Mouse (Mus musculus): ENCODE measurements around the gene Znrf1. TPM values are rescaled to one million over a fixed set of nuclear protein-coding genes. Genes with fewer than 3 reads are reported as not detected.
A peak's percentile ranks its signal among the peaks of the same experiment; 100 is the strongest.

Gene Znrf1
- polyA plus RNA-seq, 1 experiment, result 124 TPM

DNA sequence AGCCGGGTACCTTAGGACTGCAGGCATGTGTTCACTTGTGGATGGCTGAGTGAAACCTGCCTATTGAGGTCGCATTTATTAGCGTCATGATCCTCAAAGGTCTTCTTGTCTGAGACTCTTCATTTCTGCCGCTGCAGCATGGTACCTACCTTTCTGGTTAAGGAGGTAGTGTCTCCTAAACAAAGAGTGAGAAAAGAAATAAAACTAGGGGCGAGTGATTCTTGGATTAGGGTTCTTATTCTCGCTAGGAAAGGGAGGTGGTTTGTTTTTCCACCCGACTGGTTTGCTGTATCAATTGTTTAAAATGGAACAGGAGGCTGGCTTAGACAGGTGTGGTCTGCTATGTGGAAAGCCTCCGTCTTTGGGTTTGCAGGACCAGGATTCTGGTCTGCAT is 1.9 kb downstream of the Znrf1 start:
- Histone ChIP-seq H3K27ac (ENCODE audit: control insufficient read depth, insufficient read depth, low read depth, low read length, poor library complexity) (peak overlapping the region; percentile 96), H3K4me3 (replicated peaks; ENCODE audit: control insufficient read depth, low read depth, low read length) (peak overlapping the region; percentile 71), H3K4me1 (ENCODE audit: control insufficient read depth, insufficient read depth, low read length) (peaks cover 2% of the 10 kb centered on the region)
- TF ChIP-seq CTCF (IDR thresholded peaks at IDR 0.05; ENCODE audit: control insufficient read depth, insufficient read depth, low read length) (no peak), POLR2A (IDR thresholded peaks at IDR 0.05; ENCODE audit: borderline replicate concordance, control insufficient read depth, low read depth, low read length) (no peak)
- WGBS, result 3% methylated on average over 8 of the region's 8 CpGs

- peak overlapping the region; percentile 73 for H3K27ac ChIP-seq (ENCODE audit: control insufficient read depth, insufficient read depth, low read depth, low read length, poor library complexity)
- H3K4me1 ChIP-seq (ENCODE audit: control insufficient read depth, insufficient read depth, low read length), result peaks cover 2% of the 10 kb centered on the region
- H3K4me3 ChIP-seq (replicated peaks; ENCODE audit: control insufficient read depth, low read depth, low read length), result peak overlapping the region; percentile 71
- 2% methylated on average over 2 of the region's 2 CpGs for WGBS
- TF ChIP-seq CTCF (IDR thresholded peaks at IDR 0.05; ENCODE audit: control insufficient read depth, insufficient read depth, low read length) (no peak), POLR2A (IDR thresholded peaks at IDR 0.05; ENCODE audit: borderline replicate concordance, control insufficient read depth, low read depth, low read length) (no peak)
Observed at GRCm38 (mm10) chr8:111538194-111538593, 2.3 kb downstream of the Znrf1 start.

DNA sequence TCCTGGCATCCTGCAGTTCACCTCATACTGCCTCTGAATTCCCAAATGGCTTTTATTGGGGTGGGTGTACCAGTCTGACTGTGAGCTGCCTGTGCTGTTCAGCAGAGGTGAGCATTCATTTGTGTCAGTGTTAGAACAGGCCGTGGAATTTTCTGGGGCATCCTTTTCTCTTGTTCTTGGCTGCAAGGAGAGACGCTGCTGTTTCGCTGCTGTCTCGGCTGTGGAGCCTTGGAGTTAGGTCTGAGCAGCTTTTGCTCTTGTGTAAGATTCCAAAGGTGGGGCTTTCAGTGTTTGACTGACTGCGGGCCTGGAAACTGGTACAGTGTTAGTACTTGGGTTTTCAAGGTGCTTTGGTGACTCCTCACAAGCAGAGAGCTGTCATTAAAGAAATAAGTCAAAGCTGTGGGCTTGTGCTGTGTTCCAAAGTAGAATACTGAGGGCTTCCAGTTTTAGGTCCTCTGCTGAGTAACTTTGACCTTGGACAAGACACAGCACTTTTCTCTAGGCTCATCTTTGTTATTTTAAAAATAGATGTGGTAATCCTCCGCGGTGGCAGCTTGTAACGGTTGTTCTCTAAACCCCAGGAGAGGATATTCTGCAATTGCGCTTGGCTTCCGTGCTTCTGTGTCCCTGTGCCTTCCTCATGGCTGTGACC is 3.7 kb downstream of the Znrf1 start:
- Histone ChIP-seq H3K4me3 (replicated peaks; ENCODE audit: control insufficient read depth, low read depth, low read length) (peak overlapping the region; percentile 54), H3K27ac (ENCODE audit: control insufficient read depth, insufficient read depth, low read depth, low read length, poor library complexity) (peak overlapping the region; percentile 94), H3K4me1 (ENCODE audit: control insufficient read depth, insufficient read depth, low read length) (peaks cover 2% of the 10 kb centered on the region)
- 7% methylated on average over 10 of the region's 10 CpGs for WGBS
- no peak for TF ChIP-seq POLR2A (IDR thresholded peaks at IDR 0.05; ENCODE audit: borderline replicate concordance, control insufficient read depth, low read depth, low read length)
- no peak for TF ChIP-seq CTCF (IDR thresholded peaks at IDR 0.05; ENCODE audit: control insufficient read depth, insufficient read depth, low read length)

GRCm38 (mm10) chr8:111543712-111544380 is 7.9 kb downstream of the Znrf1 start:
- 72% methylated on average over 9 of the region's 9 CpGs for WGBS
- Histone ChIP-seq H3K4me3 (replicated peaks; ENCODE audit: control insufficient read depth, low read depth, low read length) (no peak overlapping the region), H3K4me1 (ENCODE audit: control insufficient read depth, insufficient read depth, low read length) (peaks cover 2% of the 10 kb centered on the region; the same call in 1 of the 2 replicates), H3K27ac (ENCODE audit: control insufficient read depth, insufficient read depth, low read depth, low read length, poor library complexity) (no peak overlapping the region)
- TF ChIP-seq CTCF (IDR thresholded peaks at IDR 0.05; ENCODE audit: control insufficient read depth, insufficient read depth, low read length) (no peak), POLR2A (IDR thresholded peaks at IDR 0.05; ENCODE audit: borderline replicate concordance, control insufficient read depth, low read depth, low read length) (no peak)

GRCm38 (mm10) chr8:111545406-111546156 is 9.7 kb downstream of the Znrf1 start:
- H3K4me1 ChIP-seq (ENCODE audit: control insufficient read depth, insufficient read depth, low read length), result no peaks in the 10 kb centered on the region; the same call in 1 of the 2 replicates
- no peak for TF ChIP-seq CTCF (IDR thresholded peaks at IDR 0.05; ENCODE audit: control insufficient read depth, insufficient read depth, low read length)
- TF ChIP-seq POLR2A (IDR thresholded peaks at IDR 0.05; ENCODE audit: borderline replicate concordance, control insufficient read depth, low read depth, low read length), result no peak
- H3K4me3 ChIP-seq (replicated peaks; ENCODE audit: control insufficient read depth, low read depth, low read length), result no peak overlapping the region
- no peak overlapping the region for H3K27ac ChIP-seq (ENCODE audit: control insufficient read depth, insufficient read depth, low read depth, low read length, poor library complexity)
- WGBS, result 42% methylated on average over 8 of the region's 8 CpGs

DNA sequence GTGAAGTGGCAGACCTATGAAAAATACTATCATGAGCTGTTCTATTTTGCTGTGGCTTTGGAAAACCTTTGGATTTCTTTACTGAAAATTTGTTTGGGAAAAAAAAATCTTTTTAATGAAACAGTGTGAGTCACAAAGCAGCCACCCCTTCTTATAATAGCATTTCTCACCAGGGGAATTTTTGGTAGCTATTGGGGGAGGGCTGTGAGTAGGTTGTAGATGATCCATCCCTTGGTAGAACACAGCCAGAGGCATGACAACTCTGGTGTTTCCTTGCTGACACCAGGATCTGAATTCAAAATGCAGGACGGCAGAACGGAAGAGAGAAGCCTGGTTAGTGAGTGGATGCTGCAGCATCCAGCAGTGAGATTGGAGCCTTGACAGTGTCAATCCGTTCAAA is 11.2 kb downstream of the Znrf1 start:
- Histone ChIP-seq H3K4me3 (replicated peaks; ENCODE audit: control insufficient read depth, low read depth, low read length) (no peak overlapping the region), H3K27ac (ENCODE audit: control insufficient read depth, insufficient read depth, low read depth, low read length, poor library complexity) (no peak overlapping the region), H3K4me1 (ENCODE audit: control insufficient read depth, insufficient read depth, low read length) (peaks cover 3% of the 10 kb centered on the region; the same call in 1 of the 2 replicates)
- WGBS, result 88% methylated on average over 3 of the region's 3 CpGs
- TF ChIP-seq CTCF (IDR thresholded peaks at IDR 0.05; ENCODE audit: control insufficient read depth, insufficient read depth, low read length) (no peak), POLR2A (IDR thresholded peaks at IDR 0.05; ENCODE audit: borderline replicate concordance, control insufficient read depth, low read depth, low read length) (no peak)

DNA sequence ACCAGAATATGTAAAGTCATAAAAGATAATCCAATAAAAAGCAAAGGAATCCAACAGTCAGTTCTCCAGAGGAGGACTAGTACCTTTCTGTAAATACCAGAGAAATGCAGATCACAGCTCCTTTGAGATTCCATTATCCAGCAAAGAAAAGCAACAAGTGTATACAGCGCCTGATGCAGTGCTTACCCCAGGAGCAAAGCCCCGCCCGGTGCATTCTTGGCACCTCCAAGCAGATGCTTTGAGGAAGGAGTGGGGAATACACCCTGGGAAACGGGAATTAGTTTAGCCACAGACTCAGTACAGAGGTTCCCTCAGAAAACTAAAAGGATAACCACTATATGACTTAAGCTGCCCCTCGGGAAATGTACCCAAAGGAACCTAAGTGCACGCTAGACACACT is 12.3 kb downstream of the Znrf1 start:
- peaks cover 3% of the 10 kb centered on the region; the same call in 1 of the 2 replicates for H3K4me1 ChIP-seq (ENCODE audit: control insufficient read depth, insufficient read depth, low read length)
- 84% methylated on average over 6 of the region's 6 CpGs for whole genome bisulfite sequencing

More for the DNA sequence above, 12.3 kb downstream of the Znrf1 start:
- Histone ChIP-seq H3K4me3 (replicated peaks; ENCODE audit: control insufficient read depth, low read depth, low read length) (no peak overlapping the region), H3K27ac (ENCODE audit: control insufficient read depth, insufficient read depth, low read depth, low read length, poor library complexity) (no peak overlapping the region)
- no peak for TF ChIP-seq POLR2A (IDR thresholded peaks at IDR 0.05; ENCODE audit: borderline replicate concordance, control insufficient read depth, low read depth, low read length)
- no peak for TF ChIP-seq CTCF (IDR thresholded peaks at IDR 0.05; ENCODE audit: control insufficient read depth, insufficient read depth, low read length)
